Mouse (Mus musculus): Measurements from ENCODE around the gene Arl15.

GRCm38 (mm10) chr13:113750766-113751165 is 43.5 kb upstream of the Arl15 start:
- TF ChIP-seq EP300 (IDR thresholded peaks at IDR 0.05; ENCODE audit: insufficient read depth, low read depth, low read length) (no peak), POLR2A (IDR thresholded peaks at IDR 0.05; ENCODE audit: insufficient read depth, low read depth, low read length) (no peak), CTCF (IDR thresholded peaks at IDR 0.05) (no peak)

Data from heart, adult 2 months (tissue).